Mouse (Mus musculus): ENCODE measurements around the gene Grb14.

The Grb14 gene

DNA sequence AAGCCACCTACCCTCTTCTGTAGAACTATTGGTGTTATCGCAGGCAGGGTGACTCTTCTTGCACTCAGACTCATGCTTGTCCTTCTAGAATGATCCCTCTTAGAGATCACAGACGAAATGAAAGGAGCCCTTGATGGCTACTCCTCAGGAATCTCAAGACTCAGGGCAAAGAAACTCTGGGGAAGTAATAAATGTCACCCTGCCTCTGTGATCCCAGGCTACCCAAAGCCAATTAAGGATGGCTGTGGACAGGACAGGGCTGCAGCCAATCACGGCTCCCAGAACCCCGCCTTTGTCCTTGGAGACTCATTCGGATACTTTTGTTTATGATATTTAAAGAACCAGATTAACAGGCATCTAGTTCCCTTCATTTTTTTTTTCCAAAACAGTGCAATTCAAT is 49.2 kb downstream of the Grb14 start:
- no peak for DNase-seq (ENCODE audit: low read depth, low spot score)

DNA sequence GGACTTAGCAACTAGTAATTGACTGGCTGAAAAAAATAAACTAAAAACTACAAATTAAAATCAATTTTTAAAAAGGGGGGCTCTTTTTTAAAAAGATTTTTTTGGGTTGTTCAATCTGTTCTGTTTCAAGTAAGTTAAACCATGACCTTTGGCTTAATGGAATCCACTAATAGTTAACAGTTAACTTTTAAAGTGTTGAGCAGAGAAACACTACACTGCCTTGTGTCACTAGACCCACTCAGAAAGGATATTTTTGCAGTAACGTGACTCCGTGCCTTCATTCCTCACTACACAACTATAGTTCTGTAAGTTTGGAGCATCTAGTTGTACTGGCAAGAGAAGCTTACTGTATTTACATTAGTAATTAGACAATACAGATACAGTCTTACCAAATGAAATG is 50.2 kb downstream of the Grb14 start:
- no peak for DNase-seq (ENCODE audit: low read depth, low spot score)

DNA sequence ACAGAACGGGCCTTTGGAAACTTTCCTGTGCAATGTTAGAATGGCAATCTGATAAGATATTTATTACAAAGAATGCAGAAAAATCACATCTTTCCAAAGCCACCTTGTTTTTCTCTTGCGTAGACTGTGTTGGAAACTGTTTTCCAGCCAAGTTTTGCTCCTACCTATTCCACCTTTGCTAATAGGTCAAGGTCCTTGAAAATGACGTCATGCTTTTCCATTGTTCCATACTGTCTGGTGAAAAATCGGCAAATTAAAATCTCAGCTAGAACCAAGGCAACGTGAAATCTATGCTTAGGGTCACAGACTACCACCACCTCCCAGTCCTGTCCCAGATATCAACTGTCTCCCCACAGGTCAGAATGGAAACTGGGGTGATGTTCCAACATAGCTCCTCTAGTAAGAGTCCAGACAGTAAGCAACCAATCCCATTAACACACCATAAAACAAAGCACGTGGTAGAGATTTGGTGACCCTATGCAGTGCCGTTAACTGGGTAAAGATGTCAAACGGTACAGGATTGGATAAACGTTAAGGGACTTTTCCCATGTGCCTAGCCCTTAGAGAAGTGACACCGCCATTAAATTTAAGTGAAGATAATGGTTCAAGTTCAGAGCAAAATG is 50.9 kb downstream of the Grb14 start:
- no peak for DNase-seq (ENCODE audit: low read depth, low spot score)

GRCm38 (mm10) chr2:64973125-64973524 is 51.7 kb downstream of the Grb14 start:
- no peak for DNase-seq (ENCODE audit: low read depth, low spot score)

DNA sequence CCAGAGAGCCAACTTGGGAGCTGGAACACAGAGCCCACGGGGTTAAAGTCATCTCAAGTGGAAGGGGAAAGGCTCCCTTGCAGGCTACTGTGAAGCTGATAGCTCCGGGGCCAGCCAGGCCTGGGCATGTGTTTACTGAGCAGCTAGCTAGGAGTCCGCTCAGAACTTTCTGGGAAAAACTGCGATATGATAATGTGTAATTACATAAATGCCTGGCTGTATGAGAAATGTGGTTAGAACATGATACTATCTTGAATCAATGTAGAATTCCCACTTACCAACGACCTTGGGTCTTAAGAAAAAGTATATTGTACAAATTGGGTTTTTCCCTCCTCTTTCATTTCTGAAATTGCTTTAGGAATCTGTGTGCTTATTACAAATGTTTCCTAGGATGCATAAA is 53.0 kb downstream of the Grb14 start:
- DNase-seq (ENCODE audit: low read depth, low spot score), result no peak

- no peak for DNase-seq (ENCODE audit: low read depth, low spot score)
Measured at GRCm38 (mm10) chr2:64970992-64971391, 53.8 kb downstream of the Grb14 start.

- no peak for DNase-seq (ENCODE audit: low read depth, low spot score)
Measured at GRCm38 (mm10) chr2:64966893-64967444, 57.8 kb downstream of the Grb14 start.

DNA sequence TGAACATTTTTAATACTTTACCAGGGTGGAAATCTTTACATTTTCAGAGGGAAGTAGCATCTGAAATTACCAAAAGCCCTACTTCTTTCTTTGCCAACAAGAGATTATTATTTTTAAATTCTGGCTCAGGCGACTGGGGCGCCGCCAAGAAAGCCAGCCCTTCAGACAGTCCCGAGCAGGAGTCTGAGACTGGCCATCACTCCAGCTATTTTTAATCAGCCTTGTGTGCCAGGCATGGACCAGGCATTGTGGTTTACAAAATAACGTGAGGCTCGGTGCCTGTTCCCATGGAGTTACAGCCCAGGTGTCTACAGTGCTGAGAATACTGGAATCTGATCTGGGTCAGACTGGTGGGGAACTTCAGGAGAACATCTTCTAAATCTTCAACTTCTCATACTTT is 58.5 kb downstream of the Grb14 start:
- DNase-seq (ENCODE audit: low read depth, low spot score), result no peak

DNA sequence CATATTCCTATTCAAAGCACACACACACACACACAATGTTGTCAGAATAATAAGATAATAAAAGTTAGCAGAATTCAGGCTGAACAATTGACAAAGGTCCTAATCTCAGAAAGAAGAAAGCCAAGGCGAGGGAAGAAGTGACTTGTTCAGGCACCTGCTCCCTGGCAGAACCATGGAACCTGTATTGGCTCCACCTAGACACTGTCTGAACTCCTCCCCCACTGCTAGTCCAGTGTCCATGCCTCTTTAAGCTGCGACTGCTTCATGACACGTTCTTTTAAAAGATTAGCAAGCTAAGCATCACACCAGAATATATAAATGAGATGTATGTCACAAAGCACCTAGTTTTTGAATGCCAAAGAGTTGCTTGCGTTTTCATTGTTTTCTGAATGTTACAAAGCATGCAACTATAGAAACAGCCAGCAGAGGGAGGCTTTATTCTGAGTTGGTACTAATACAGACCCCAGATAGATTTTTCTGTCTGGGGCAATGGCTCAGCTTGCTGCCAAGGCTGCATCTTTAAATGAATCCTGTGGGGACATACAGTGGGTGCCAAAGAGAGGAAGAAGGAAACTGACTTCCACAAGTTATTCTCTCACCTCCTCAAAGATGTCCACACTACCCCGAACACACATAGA is 59.4 kb downstream of the Grb14 start:
- peak; percentile 7 for DNase-seq (ENCODE audit: low read depth, low spot score)

DNA sequence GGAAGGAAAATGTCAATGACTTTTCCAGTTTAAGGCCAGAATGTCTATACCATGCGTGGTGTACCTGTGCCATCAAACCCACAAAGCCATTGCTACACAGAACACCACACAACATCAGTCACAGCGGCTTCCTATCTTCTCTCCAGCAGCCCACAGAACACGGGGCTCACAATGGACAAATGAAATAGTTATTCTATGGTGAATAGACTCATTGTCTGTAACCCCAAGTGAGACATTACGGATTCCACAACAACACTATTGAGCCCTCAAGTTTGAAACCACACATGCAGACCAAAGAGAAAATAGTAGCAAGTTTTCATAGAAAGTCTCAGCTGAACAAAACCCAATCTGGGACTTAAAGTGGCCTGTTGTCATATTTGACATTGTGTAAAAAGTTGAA is 62.6 kb downstream of the Grb14 start:
- DNase-seq (ENCODE audit: low read depth, low spot score), result no peak

DNA sequence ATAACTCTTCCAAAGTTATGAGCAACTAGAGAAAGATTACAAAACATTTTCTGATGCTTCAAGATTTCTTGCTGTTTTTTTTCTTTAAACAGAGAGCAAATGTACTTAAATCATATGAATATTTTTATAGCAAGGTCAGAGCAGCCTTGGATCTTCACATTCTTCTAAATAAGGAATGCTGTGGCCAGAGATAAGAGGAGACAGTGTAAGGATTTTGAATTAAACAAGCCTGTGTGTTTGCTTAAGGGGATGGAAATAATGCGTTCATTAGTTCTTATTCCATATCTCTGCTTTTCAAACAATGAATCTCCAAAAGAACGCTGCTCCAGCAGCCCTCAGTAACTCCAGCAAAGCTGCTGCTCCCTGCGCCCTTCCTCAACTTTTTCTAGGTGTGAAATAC is 63.4 kb downstream of the Grb14 start:
- no peak for DNase-seq (ENCODE audit: low read depth, low spot score)

GRCm38 (mm10) chr2:64959657-64960056 is 65.1 kb downstream of the Grb14 start:
- no peak for DNase-seq (ENCODE audit: low read depth, low spot score)

- DNase-seq (ENCODE audit: low read depth, low spot score), result no peak
Measured at GRCm38 (mm10) chr2:64955441-64955840, 69.3 kb downstream of the Grb14 start.

GRCm38 (mm10) chr2:64949210-64949609 is 75.6 kb downstream of the Grb14 start:
- DNase-seq (ENCODE audit: low read depth, low spot score), result no peak

DNA sequence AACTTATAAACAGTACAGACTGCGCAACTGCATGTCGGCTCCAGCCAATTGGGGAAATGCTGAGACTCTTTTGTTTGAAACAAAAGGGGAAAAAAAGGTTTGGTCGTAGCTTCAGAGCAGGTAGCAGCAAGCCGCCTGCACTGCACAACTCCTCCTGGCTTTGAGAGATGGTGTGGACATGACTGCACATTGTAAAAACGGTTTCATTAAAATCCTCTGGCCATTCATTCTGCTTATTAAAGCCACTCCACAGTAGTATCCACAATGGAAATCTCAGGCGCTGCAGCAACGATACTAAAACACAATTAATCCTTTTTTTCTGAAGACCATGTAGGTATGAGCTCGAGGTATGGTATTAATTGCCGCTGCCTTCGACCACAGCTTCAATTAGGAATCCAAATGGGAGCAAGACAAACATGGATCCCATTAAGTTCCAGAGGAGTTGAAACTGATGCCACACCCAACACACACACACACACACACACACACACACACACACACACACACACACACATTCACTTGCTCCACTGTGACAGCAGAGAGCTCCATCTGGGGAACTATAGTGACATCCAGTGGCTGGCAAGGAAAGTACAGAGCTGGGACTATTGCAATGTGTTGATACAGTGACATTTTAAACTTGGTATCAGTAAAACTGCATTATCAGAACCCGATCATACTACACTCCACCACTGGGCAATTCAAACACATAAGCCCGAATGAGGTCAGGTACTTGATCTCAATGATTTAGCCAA is 76.2 kb downstream of the Grb14 start:
- no peak for DNase-seq (ENCODE audit: low read depth, low spot score)

DNA sequence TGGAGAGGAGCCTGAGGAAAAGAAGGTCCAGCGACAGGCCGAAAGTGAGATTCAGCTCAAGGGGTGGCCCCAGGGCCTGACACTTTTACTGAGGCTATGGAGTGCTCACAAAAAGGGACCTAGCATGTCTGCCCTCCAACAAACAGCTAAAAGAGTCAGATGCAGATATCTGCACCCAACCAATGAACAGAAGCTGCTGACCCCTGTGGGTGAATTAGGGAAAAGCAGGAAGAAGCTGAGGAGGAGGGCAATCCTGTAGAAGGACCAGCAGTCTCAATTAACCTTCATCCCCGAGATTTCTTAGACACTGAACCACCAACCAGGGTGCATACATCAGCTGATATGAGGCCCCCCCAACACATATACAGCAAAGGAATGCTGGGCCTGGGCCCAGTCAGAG is 77.3 kb downstream of the Grb14 start:
- no peak for DNase-seq (ENCODE audit: low read depth, low spot score)

- DNase-seq (ENCODE audit: low read depth, low spot score), result no peak
Measured at GRCm38 (mm10) chr2:64920879-64921278, 103.9 kb downstream of the Grb14 start.

DNA sequence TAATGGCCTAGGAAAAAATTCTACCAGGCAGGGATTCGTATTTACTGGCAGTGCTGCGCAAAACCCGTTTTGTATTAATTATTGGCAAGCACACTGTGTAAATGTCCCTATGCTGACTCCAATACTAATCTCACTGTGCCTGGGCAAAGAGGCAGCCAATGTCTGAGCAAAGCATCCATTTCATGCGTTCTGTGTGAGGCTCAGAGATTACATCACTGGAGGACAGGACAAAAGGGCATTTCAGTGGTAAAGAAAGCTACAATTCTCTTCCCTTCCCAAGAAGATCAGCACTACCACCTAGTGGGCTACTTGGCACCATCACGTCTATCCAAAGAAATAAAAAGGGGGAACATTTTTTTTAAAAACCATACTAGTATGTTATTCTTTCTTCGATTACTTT is 109.3 kb downstream of the Grb14 start:
- no peak for DNase-seq (ENCODE audit: low read depth, low spot score)

DNA sequence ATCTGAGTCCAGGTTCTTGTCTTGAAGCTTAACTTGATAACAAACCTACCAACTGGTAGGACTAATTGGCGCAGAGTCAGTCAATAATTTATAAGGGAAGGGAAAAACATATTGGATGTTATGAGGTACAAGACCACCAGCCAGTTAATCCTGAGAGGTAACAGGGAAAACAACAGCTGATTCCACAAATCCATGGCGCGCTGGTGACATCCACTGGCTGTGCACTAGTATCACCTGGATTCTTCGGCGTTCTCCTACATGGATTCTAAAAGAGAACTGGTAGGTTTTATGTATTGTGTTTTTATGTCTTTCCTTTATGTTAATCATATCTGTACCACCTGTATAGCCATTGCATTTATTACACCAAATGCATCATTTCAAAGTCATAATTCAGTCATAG is 119.9 kb downstream of the Grb14 start:
- DNase-seq (ENCODE audit: low read depth, low spot score), result no peak

DNA sequence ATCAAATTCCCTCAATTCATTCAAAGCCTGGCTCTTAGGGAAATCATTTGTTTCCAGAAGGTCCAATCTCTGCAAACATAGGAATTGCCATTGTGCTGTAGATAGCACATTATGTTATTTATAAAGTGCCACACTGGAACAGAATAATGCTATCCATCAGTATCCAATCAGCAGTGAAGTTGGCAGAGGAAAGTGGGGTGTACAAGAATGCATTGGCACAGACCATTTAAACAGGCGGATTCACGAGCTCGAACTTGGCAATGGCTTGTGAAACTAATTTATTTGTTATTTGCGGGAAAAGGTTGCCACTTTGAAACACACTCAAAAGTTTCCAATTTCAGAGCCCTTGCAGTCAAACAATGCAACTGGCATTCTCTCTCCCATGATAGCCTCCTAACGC is 126.9 kb downstream of the Grb14 start:
- no peak for DNase-seq (ENCODE audit: low read depth, low spot score)

- no peak for DNase-seq (ENCODE audit: low read depth, low spot score)
Measured at GRCm38 (mm10) chr2:64893233-64893632, 131.6 kb downstream of the Grb14 start.

DNA sequence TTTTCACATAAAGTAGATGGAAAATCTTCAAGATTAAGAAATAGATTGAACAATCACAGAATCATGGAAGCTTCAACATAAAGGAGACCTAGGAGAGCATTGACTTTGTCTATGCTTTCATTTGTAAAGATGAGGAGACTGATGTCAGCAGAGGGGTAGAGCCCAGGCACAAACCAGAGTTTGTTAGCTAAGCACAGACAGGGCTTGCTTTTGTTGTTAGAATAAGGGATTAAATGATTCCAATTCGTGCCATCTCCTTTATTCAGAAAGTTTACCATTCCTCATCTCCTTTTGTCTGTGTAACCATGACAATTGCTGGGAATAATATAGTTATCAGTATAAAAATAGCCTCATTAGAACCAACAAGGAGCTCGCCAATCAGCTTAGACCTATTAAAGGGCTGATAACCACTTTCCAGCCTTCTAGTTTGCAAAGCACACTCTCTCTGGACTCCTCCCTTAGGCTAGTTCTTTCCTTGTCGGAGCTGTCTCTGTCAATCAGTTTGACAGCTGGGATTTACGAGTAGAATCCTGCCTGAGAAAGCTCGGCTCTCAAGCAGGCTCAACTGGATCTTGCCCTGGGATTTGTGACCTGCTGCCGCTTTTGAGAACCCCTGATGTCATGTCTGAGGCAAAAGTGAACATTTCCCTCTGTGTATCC is 137.6 kb downstream of the Grb14 start:
- no peak for DNase-seq (ENCODE audit: low read depth, low spot score)
